Mouse (Mus musculus) embryonic facial prominence, embryonic 13.5 days (tissue): ENCODE results near the gene Nrm. TPM values are rescaled to one million over a fixed set of nuclear protein-coding genes. Genes with fewer than 3 reads are reported as not detected.

Experiments used
- ATAC-seq: fragments of 200-750 bp; cut with Nextera tagmentation; 2 replicates; pipeline ENCODE4 v1.8.0; 2017; ENCODE audit warnings: low read depth; ENCODE audit not compliant: insufficient number of reproducible peaks, insufficient read depth, low FRiP score, low TSS enrichment
- H3K27ac ChIP-seq: fragments of 300-500 bp; sonication (generic); 2 replicates; pipeline ENCODE4 v1.5.1; 2015; ENCODE audit warnings: moderate library complexity, mild to moderate bottlenecking, inconsistent platforms
- H3K27me3 ChIP-seq: fragments of 300-500 bp; sonication (generic); 2 replicates; pipeline ENCODE4 v1.6.1; 2015; ENCODE audit warnings: mild to moderate bottlenecking, inconsistent platforms
- H3K36me3 ChIP-seq: fragments of 300-500 bp; sonication (generic); 2 replicates; pipeline ENCODE4 v1.6.1; 2015; ENCODE audit warnings: mild to moderate bottlenecking, inconsistent platforms
- H3K4me1 ChIP-seq: fragments of 300-500 bp; sonication (generic); 2 replicates; pipeline ENCODE4 v1.6.1; 2015; ENCODE audit warnings: inconsistent platforms
- H3K4me2 ChIP-seq: fragments of 300-500 bp; sonication (generic); 2 replicates; pipeline ENCODE4 v1.6.1; 2015; ENCODE audit warnings: moderate library complexity, mild to moderate bottlenecking, inconsistent platforms
- H3K4me3 ChIP-seq: fragments of 300-500 bp; sonication (generic); 2 replicates; pipeline ENCODE4 v1.5.1; 2015; ENCODE audit warnings: mild to moderate bottlenecking, inconsistent platforms
- H3K9ac ChIP-seq: fragments of 300-500 bp; sonication (generic); 2 replicates; pipeline ENCODE4 v1.6.1; 2015; ENCODE audit warnings: mild to moderate bottlenecking, inconsistent platforms
- H3K9me3 ChIP-seq: fragments of 300-500 bp; sonication (generic); 2 replicates; pipeline ENCODE4 v1.6.1; 2016; ENCODE audit warnings: inconsistent platforms
- WGBS: fragments of 180-500 bp; shearing (Covaris S2); methylation state at CpG from one replicate; pipeline ENCODE4 v1.1.7; 2015; ENCODE audit warnings: mixed read lengths; 5-methylcytosine and 5-hydroxymethylcytosine counted together
- polyA plus RNA-seq: library from polyadenylated mRNA; unstranded; fragments of >200 nt; fragmentation: Nextera tagmentation; extraction: Ambion mirVana; gene quantifications from 2 replicates; pipeline ENCODE4 v1.2.1, GENCODE M21; 2015

Nrm gene
- polyA plus RNA-seq = 49.0 and 53.5 TPM in 2 replicates

DNA sequence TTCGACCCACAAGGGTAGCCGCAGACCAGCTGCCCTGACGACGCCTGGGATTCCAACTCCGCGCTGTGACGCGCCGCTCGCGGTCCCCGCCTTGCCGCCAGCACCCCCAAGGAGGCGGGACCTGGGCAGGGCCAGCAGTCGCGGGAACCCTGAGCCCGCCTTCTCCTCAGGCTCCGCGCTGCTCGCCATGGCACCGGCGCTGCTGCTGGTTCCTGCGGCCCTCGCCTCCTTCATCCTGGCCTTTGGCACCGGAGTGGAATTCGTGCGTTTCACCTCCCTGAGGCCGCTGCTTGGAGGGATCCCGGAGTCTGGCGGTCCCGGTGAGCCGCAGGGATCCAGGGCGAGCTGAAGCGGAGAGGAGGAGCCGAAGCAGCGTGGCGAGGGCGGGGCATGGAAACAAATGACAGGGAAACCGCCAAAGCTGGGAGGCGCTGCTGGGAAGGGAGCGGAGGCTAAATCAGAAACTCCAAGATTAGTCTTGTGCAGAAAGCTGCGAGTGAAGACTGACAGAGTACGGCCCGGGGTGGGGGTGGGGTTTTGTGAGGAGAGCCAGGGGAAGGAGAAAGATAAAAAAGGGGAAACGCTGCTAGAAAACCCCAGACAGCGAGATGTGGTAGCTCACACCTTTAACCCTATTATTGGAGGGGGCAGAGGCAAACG is at the start of gene Nrm:
Nrm (plus strand) TSS at position 121 of the 660 bp plus-strand sequence.
- peak within 1 kb of the TSS; percentile 79 for H3K9ac ChIP-seq
- under 1% methylated on average over 47 of the region's 47 CpGs for WGBS
- peak; percentile 89 for ATAC-seq
- H3K9me3 ChIP-seq = no peaks in the 10 kb centered on the region
- H3K27me3 ChIP-seq = no peaks in the 10 kb centered on the region
- peak within 1 kb of the TSS; percentile 71 for H3K4me2 ChIP-seq
- H3K36me3 ChIP-seq = peaks cover 31% of the 10 kb centered on the region
- peaks cover 20% of the 10 kb centered on the region for H3K4me1 ChIP-seq
- H3K4me3 ChIP-seq = peak within 1 kb of the TSS; percentile 75
- H3K27ac ChIP-seq = peak within 1 kb of the TSS; percentile 96

DNA sequence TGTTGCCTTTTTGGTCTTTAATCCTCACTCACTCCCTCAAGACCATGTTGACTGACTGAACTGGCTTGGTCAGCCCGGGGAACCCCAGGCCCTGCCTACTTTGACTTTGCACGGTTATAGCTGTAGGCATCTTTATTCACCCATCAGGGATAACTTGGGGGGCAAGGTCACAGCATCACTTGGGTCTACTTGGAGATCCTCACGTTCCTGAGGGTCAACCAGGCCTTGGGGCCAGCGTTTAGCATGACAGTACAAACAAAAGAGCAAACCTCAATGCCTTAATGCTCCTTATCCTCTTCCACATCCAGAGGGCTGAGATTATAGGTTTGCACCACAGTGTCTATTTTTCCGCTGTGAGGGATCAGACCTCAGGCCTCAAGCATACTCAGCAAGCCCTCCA is 48.8 kb upstream of the Nrm start:
- WGBS = 65% methylated on average over 5 of the region's 5 CpGs
- Histone ChIP-seq H3K27ac (peak overlapping the region; percentile 91), H3K9ac (peak overlapping the region; percentile 27; the same call in 1 of the 2 replicates)

DNA sequence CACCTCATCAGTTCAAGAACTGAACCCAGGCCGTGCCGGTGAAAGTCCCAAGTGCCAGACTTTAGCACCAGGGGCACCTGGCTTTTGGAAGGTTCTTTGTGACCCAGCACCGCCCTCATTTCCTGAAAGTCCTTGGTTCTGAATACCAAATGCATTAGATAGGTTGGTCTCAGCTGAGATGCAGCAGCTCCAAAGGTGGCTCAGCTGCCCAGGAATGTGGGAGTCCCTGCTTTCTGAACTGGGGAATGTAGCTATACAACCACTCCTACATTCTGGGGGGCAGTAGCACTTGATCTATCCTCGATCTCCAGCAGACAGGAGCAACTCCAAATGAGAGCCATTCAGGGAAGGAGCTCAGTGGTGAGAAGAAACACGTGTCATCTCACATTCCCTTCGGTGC is 48.4 kb upstream of the Nrm start:
- no peak overlapping the region for H3K4me3 ChIP-seq
- no peaks in the 10 kb centered on the region for H3K36me3 ChIP-seq
- no peaks in the 10 kb centered on the region for H3K27me3 ChIP-seq
- peak overlapping the region; percentile 91 for H3K27ac ChIP-seq
- peaks cover 55% of the 10 kb centered on the region for H3K4me1 ChIP-seq
- peak; percentile 30 for ATAC-seq
- WGBS = 53% methylated on average over 6 of the region's 6 CpGs
- H3K9ac ChIP-seq = peak overlapping the region; percentile 27
- H3K9me3 ChIP-seq = no peaks in the 10 kb centered on the region
- H3K4me2 ChIP-seq = peak overlapping the region; percentile 29

More for the DNA sequence above, 48.8 kb upstream of the Nrm start:
- Histone ChIP-seq H3K36me3 (no peaks in the 10 kb centered on the region), H3K4me2 (no peak overlapping the region), H3K4me3 (no peak overlapping the region), H3K9me3 (no peaks in the 10 kb centered on the region), H3K27me3 (no peaks in the 10 kb centered on the region), H3K4me1 (peaks cover 50% of the 10 kb centered on the region)
- no peak for ATAC-seq

DNA sequence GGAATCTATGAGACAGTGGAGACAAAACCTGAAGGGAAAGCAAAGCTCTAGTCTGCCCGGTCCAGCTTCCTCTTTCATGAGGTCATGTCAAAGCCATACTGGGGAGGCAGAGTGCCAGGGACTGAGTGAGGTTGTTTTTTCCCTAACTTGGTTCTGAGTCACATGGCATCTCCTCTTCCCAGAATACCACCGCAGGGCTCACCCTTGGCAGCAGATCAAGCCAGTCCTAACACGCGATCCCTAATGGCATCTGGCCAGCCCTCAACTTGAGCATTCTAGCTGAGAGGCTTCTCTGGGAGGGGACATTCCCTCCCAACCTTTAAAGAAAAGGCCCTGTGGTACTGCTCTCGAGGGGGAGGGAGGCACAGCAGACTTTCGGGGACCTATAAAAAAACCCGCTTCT is 47.9 kb upstream of the Nrm start:
- Histone ChIP-seq H3K9me3 (no peaks in the 10 kb centered on the region), H3K4me2 (peak overlapping the region; percentile 29), H3K9ac (peak overlapping the region; percentile 27; the same call in 1 of the 2 replicates), H3K36me3 (no peaks in the 10 kb centered on the region), H3K27me3 (no peaks in the 10 kb centered on the region), H3K4me3 (no peak overlapping the region), H3K27ac (peak overlapping the region; percentile 91), H3K4me1 (peaks cover 57% of the 10 kb centered on the region)
- ATAC-seq = peak; percentile 76
- WGBS = 26% methylated on average over 7 of the region's 7 CpGs

DNA sequence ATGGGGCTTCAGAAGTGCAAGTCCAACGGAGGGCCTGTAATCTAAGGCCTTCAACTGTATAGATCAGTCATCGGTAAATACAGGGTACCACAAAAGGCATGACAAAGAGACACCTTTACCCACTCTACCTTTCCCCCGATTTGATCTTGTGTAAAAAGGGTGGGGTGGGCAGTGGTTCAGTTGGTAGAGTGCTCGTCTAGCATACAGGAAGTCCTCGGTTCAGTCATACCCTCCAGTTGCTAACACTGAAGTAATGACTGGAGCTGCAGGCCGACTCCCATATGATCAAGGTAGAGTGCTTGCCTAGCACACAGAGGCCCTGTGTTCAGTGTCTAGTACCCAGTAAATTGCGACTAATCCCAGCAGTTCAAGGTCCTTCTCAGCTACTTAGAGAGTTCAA is 47.5 kb upstream of the Nrm start:
- Histone ChIP-seq H3K27ac (peak overlapping the region; percentile 91), H3K4me1 (peaks cover 57% of the 10 kb centered on the region), H3K4me2 (peak overlapping the region; percentile 29), H3K4me3 (no peak overlapping the region), H3K27me3 (no peaks in the 10 kb centered on the region), H3K9ac (no peak overlapping the region; the same call in 1 of the 2 replicates), H3K36me3 (no peaks in the 10 kb centered on the region), H3K9me3 (no peaks in the 10 kb centered on the region)
- WGBS = 63% methylated on average over 7 of the region's 7 CpGs
- no peak for ATAC-seq

DNA sequence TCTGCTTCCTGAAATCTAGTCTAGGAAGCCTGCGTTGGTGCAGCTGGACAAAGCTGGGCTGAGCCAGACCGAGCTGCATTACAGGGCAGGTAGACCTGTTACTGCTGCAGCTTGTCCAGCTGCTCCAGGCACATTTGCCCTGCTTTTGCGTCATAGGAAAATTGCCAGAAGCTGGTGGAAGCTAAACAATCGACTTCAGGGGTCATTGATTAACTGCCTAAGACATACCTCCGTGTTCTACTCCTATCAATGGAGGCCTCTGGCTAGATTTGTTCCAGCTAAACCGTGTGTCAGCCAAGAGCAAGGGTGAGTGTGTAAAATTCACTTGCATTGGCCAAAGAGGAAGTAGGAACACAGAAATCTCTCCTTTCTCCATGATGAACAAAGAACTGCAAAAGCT is 46.4 kb upstream of the Nrm start:
- H3K4me3 ChIP-seq = no peak overlapping the region
- no peak for ATAC-seq
- H3K36me3 ChIP-seq = no peaks in the 10 kb centered on the region
- no peak overlapping the region for H3K4me2 ChIP-seq
- H3K27me3 ChIP-seq = no peaks in the 10 kb centered on the region
- no peaks in the 10 kb centered on the region for H3K9me3 ChIP-seq
- H3K27ac ChIP-seq = peak overlapping the region; percentile 83
- H3K9ac ChIP-seq = no peak overlapping the region
- 45% methylated on average over 6 of the region's 6 CpGs for WGBS
- peaks cover 57% of the 10 kb centered on the region for H3K4me1 ChIP-seq

DNA sequence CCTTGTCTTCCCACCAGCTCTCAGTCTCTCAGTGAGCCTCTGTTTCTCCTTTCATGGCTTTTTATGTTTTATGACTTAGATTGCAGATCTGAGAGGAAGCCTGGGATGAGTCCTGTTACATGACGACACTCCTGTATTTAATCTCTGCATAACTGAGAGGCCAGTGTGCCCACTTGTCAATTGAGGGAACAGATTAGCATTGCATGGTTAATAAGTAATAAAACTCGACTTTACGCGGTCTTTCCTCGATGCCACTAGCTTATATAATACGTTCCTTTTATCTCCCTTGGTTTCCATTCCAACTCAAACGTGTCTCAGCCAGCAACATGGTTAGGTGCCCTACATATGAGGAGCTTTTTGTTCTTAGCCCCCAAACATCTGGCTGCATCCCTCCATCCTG is 45.3 kb upstream of the Nrm start:
- H3K27ac ChIP-seq = peak overlapping the region; percentile 48; the same call in 1 of the 2 replicates

GRCm38 (mm10) chr17:35816686-35817085 is 44.4 kb upstream of the Nrm start:
- Histone ChIP-seq H3K27me3 (no peaks in the 10 kb centered on the region), H3K4me2 (peak overlapping the region; percentile 30; the same call in 1 of the 2 replicates), H3K9me3 (no peaks in the 10 kb centered on the region), H3K4me1 (peaks cover 65% of the 10 kb centered on the region), H3K27ac (peak overlapping the region; percentile 84; the same call in 1 of the 2 replicates), H3K36me3 (no peaks in the 10 kb centered on the region), H3K9ac (no peak overlapping the region), H3K4me3 (no peak overlapping the region)
- WGBS = 19% methylated on average over 13 of the region's 14 CpGs
- no peak for ATAC-seq

More for the DNA sequence above, 45.3 kb upstream of the Nrm start:
- ATAC-seq = no peak
- Histone ChIP-seq H3K27me3 (no peaks in the 10 kb centered on the region), H3K4me3 (no peak overlapping the region), H3K36me3 (no peaks in the 10 kb centered on the region), H3K4me2 (no peak overlapping the region), H3K4me1 (peaks cover 62% of the 10 kb centered on the region), H3K9me3 (no peaks in the 10 kb centered on the region), H3K9ac (no peak overlapping the region)
- 52% methylated on average over 7 of the region's 7 CpGs for WGBS

GRCm38 (mm10) chr17:35817226-35817625 is 43.9 kb upstream of the Nrm start:
- Histone ChIP-seq H3K4me2 (peak overlapping the region; percentile 30; the same call in 1 of the 2 replicates), H3K27ac (peak overlapping the region; percentile 84), H3K4me3 (0 out of 2 replicates have a peak overlapping the region, but pooled peaks have one; percentile 10)

GRCm38 (mm10) chr17:35820111-35820510 is 41.0 kb upstream of the Nrm start:
- Histone ChIP-seq H3K27me3 (no peaks in the 10 kb centered on the region), H3K27ac (no peak overlapping the region), H3K9me3 (no peaks in the 10 kb centered on the region), H3K9ac (no peak overlapping the region), H3K4me1 (peaks cover 49% of the 10 kb centered on the region), H3K4me2 (no peak overlapping the region), H3K4me3 (no peak overlapping the region), H3K36me3 (peaks cover 8% of the 10 kb centered on the region)
- WGBS = 81% methylated on average over 5 of the region's 5 CpGs
- no peak for ATAC-seq

More at GRCm38 (mm10) chr17:35817226-35817625, 43.9 kb upstream of the Nrm start:
- Histone ChIP-seq H3K9me3 (no peaks in the 10 kb centered on the region), H3K27me3 (no peaks in the 10 kb centered on the region), H3K9ac (0 out of 2 replicates have a peak overlapping the region, but pooled peaks have one; percentile 7), H3K36me3 (no peaks in the 10 kb centered on the region), H3K4me1 (peaks cover 65% of the 10 kb centered on the region)
- 20% methylated on average over 10 of the region's 10 CpGs for WGBS
- 0 out of 2 replicates have a peak, but pooled peaks have one; percentile 15 for ATAC-seq

- H3K4me3 ChIP-seq = peak within 1 kb of the TSS; percentile 67
- H3K9me3 ChIP-seq = no peaks in the 10 kb centered on the region
- WGBS = under 1% methylated on average over 62 of the region's 62 CpGs
- H3K4me1 ChIP-seq = peaks cover 34% of the 10 kb centered on the region
- H3K4me2 ChIP-seq = peak within 1 kb of the TSS; percentile 94
- peak; percentile 43 for ATAC-seq
- peak within 1 kb of the TSS; percentile 80 for H3K9ac ChIP-seq
- peaks cover 24% of the 10 kb centered on the region for H3K36me3 ChIP-seq
- H3K27ac ChIP-seq = peak within 1 kb of the TSS; percentile 79
- H3K27me3 ChIP-seq = no peaks in the 10 kb centered on the region
Measured at GRCm38 (mm10) chr17:35821439-35822430, 39.4 kb upstream of the Nrm start, which contains the start of gene Ier3. Gene Ier3, plus strand, starts transcription at chr17:35821684.
